Mouse (Mus musculus): ENCODE measurements at regions not wholly inside any gene's neighbourhood (a gene's known extent, or its start where the extent isn't known, plus 50 kb on each side); places are given as distances from the start of the nearest gene placed in this dataset.
"Not testable (repeated sequence)": the region's sequence is repeated elsewhere in the genome, so short reads cannot be mapped to it uniquely, and the experiment has no call there.

DNA sequence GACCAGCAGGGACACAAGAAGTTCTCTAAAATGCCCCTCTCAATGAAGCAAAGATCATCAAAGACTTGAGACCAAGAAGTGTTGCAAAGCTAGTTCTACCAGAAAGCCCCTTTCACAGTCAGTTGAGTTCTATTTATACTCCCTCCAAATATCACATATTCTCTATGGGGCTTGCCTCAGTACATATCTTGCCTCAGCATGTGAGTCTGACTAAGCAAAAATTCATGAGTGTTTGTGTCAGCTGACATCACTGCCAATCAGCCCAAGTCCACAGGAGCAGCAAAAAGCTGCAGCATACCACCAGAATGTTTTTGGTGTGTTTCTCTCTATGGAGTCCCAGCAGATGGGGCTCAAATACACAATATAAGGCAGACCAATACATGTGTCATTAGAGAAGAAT lies 631.6 kb downstream of the Rpia start:
- DNase-seq (ENCODE audit: low spot score): no peak

- not testable (repeated sequence) for DNase-seq (ENCODE audit: low spot score)
These were observed 636.3 kb downstream of the Rpia start for GRCm38 (mm10) chr6:70155771-70156170.

DNA sequence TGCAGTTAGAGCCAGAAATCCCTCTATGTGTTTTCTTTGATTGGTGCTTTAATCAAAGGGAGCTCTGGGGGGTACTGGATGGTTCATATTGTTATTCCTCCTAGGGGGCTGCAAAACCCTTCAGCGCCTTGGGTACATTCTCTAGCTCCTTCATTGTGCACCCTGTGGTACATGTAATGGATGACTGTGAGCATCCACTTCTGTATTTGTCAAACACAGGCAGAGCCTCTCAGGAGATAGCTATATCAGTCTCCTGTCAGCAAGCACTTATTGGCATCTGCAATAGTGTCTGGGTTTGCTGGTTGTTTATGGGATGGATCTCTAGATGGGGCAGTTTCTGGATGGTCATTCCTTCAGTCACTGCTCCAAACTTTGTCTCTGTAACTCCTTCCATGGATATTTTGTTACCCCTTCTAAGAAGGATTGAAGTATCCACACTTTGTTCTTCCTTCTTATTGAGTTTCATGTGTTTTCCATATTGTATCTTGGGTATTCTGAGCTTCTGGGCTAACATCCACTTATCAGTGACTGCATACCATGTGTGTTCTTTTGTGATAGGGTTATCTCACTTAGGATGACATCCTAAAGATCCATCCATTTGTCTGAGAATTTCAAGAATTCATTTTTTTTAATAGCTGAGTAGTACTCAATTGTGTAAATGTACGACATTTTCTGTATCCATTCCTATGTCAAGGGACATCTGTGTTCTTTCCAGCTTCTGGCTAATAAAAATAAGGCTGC lies 640.8 kb downstream of the Rpia start:
- not testable (repeated sequence) for DNase-seq (ENCODE audit: low spot score)

- DNase-seq (ENCODE audit: low spot score): no peak
These were observed 645.0 kb downstream of the Rpia start for GRCm38 (mm10) chr6:70146986-70147385.

DNA sequence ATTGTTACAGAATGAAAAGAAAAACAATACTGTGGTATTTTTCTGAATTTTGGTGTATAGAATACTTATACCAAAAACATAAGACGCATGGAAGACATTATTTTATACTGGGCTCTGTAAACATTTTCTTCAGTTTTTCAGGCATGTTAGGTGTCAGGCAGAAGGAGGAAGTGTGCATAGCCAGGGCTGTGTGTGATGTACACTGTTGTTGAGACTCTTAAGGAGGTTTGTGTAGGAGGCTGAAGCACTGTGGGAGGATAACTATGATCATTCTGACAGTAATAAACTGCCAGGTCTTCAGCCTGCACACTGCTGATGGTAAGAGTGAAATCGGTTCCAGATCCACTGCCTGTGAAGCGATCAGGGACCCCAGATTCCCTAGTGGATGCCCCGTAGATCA lies 648.7 kb downstream of the Rpia start:
- DNase-seq (ENCODE audit: low spot score): not testable (repeated sequence)

DNA sequence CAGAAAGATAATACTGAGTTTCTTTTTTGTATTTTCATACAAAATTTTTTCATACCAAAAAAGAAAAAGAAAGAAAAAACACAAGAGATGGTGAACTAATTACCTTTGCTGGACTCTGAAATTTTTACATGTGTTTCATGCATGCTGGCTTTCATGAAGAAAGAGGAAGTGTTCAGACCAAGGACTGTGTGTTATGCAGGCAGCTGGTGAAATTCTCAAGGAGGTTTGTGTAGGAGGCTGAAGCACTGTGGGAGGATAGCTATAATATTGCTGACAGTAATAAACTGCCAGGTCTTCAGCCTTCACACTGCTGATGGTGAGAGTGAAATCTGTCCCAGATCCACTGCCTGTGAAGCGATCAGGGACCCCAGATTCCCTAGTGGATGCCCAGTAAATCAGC lies 675.2 kb downstream of the Rpia start:
- no peak for DNase-seq (ENCODE audit: low spot score)

DNA sequence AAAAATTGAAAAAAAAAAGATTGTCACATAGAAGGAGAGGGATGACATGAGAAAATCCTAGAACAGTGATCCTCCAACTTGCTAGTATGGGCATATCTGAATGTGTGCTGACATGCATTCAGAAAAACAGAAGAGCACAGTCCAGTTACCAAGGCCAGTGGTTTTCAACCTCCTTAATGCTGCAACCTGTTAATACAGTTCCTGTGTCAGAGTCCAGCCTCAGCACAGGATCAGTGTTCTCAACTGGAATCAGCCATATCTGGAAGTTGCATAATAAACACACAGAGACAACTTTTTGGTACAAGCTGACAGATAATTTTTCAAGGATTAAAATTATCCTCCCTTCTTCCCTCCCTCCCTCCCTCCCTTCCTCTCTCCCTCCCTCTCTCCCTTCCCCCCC lies 680.1 kb downstream of the Rpia start:
- DNase-seq (ENCODE audit: low spot score): no peak

GRCm38 (mm10) chr6:70109412-70109811 lies 682.6 kb downstream of the Rpia start:
- not testable (repeated sequence) for DNase-seq (ENCODE audit: low spot score)

- DNase-seq (ENCODE audit: low spot score): no peak
These were observed 688.3 kb downstream of the Rpia start for GRCm38 (mm10) chr6:70103781-70104180.

GRCm38 (mm10) chr6:70103174-70103573 lies 688.9 kb downstream of the Rpia start:
- not testable (repeated sequence) for DNase-seq (ENCODE audit: low spot score)

- DNase-seq (ENCODE audit: low spot score): no peak
These were observed 704.0 kb downstream of the Rpia start for GRCm38 (mm10) chr6:70088041-70088440.

DNA sequence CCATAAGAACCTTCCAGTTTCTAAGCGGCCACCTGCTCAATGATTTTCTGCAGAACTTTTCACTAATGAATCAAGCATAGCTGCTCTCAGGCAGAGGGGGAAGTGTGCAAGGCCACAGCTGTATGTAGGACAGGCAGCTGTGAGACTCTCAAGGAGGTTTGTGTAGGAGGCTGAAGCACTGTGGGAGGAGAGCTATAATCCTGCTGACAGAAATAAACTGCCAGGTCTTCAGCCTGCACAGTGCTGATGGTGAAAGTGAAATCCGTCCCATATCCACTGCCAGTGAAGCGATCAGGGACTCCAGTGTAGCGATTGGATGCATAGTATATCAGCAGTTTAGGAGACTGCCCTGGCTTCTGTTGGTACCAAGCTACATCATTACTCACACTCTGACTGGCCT lies 718.2 kb downstream of the Rpia start:
- peak; percentile 2 for DNase-seq (ENCODE audit: low spot score)

DNA sequence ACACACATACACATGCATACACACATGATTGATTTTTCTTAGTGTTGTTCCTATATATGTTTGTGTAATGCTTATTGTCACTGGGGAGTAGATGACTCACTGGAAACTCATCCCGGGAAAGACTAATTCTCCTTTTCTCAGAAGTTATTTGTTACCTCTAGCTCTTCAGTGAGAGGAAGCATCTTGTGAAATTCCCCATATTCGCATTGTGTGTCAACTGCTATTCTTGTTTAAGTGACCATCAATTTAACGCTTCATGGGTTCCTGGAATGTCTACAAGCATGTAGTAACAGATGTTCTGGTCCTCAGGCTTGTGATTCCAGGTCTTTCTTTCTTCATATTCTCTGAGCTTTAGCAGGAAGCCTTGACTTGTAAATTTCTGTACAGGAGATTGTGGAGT lies 720.0 kb downstream of the Rpia start:
- DNase-seq (ENCODE audit: low spot score): no peak

DNA sequence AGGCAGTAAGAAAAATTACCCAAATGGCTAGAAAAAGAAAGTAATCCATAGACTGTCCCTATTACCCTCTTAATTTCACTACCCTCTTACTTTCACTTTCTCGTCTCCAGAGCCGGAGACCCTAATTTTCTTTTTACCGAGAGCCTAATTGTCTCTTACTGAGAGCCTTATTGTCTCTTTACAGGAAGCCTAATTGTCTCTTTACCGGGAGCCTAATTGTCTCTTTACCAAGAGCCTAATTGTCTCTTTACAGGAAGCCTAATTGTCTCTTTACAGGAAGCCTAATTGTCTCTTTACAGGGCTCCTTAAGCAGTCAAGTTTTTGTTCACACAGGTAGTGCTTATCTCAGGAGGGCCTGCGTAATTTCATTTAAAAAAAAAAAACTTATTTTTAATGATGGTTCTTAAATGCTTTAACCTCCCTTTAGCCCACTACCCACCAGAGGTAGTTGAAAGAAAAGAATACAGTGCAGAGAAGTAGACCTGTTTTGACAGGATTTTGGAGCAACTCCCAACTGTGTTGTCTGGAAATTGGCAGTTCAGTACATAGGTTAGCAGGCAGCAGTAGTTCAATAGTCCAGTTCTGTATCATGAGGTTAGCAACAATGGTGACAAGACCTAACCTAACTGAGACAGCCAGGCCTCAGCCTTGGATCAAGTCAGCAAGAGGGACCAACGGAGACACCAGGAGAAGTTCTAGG lies 724.2 kb downstream of the Rpia start:
- DNase-seq (ENCODE audit: low spot score): no peak

DNA sequence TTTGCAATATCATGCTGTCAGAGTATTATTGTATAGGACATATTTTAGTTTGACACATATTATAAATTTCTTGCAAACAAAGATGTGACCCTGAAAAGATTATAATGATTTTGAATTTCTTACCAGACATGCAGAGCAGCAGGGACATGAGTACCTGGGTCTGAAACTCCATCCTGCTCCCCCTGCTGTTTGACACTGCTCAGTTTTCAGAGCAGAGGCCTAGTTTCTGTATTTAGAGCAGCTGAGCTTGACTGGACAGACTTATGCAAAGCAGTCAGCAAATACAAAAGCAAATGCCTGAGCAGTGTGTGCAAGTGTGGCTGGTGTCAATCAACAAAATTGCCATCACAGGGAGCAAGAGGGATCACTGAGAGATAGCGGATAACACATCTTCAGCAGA lies 733.0 kb downstream of the Rpia start:
- DNase-seq (ENCODE audit: low spot score): no peak

GRCm38 (mm10) chr6:70058374-70058773 lies 733.7 kb downstream of the Rpia start:
- no peak for DNase-seq (ENCODE audit: low spot score)

- DNase-seq (ENCODE audit: low spot score): no peak
These were observed 751.1 kb downstream of the Rpia start for GRCm38 (mm10) chr6:70040894-70041293.

DNA sequence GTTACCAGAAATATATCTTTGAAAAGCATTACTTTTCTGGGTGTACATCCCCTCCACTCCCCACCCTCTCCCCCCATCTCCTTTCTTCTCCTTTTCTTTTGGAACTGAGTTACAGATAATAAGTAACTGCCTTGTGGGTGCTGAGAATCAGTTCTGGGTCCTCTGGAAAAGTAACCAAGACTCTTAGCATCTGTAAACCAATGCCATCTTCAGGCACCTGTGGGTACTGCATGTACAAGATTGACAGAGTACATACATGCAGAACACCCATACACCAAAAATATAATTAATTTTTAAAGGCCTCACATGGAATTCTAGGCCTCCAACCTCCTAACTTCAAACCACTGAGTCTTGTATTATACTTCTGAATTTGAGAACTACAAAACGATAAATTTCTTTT lies 758.4 kb downstream of the Rpia start:
- DNase-seq (ENCODE audit: low spot score): no peak

GRCm38 (mm10) chr6:70011555-70011954 lies 780.5 kb downstream of the Rpia start:
- no peak for DNase-seq (ENCODE audit: low spot score)

Data from ovary, postnatal 36 days (tissue).